In the genomic region with DNA sequence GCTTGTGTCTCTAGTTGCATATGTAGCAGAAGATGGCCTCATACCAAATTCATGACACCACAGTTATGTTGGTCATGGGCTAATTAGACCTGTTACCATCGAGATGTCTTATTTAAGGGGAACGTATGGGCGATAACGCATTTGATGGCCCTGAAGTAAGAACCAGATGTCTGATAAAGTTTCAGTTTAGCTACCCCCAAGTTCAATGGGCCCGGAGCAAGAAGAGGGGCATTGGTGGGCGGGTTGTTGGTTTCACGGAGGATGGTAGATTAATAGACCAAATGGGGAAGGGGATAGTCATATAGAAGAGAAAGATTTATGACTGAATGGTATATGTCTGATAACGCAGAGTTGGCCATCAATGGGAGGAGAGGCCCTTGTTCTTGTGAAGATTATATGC, we compare ENCODE assay signal across 8 mouse cellular contexts.
DNase-seq lines count a peak whose midpoint lies in the region; ATAC-seq and TF ChIP-seq lines count a peak whose summit lies in the region.
"Not testable (repeated sequence)": the region's sequence is repeated elsewhere in the genome, so short reads cannot be mapped to it uniquely, and the experiment has no call there.

No protein-coding gene starts in this region.

- not testable (repeated sequence) for H3K27me3 ChIP-seq in embryonic facial prominence, embryonic 12.5 days; forebrain, embryonic 16.5 days (replicated peaks; ENCODE audit: control insufficient read depth, insufficient read depth, low read length); hindbrain, embryonic 11.5 days (ENCODE audit: control insufficient read depth, insufficient read depth, low read length); kidney, embryonic 14.5 days (ENCODE audit: control insufficient read depth, insufficient read depth, low read length); liver, embryonic 14.5 days (ENCODE audit: control insufficient read depth, insufficient read depth, low read length); midbrain, embryonic 12.5 days

- not testable (repeated sequence) for TF ChIP-seq CTCF in liver, embryonic 14.5 days (IDR thresholded peaks at IDR 0.05; ENCODE audit: low read depth)

- peak; percentile 8 for DNase-seq in 416B (ENCODE audit: low read depth)
- not testable (repeated sequence) for DNase-seq in hindbrain, embryonic 11.5 days (ENCODE audit: low spot score); liver, embryonic 14.5 days (ENCODE audit: low read depth in 3 of 3, low spot score in 3 of 3)

- WGBS in embryonic facial prominence, embryonic 12.5 days = 92% methylated on average over 8 of the region's 8 CpGs
- 94% methylated on average over 8 of the region's 8 CpGs for WGBS in forebrain, embryonic 16.5 days
- 86% methylated on average over 8 of the region's 8 CpGs for WGBS in hindbrain, embryonic 11.5 days
- 83% methylated on average over 8 of the region's 8 CpGs for WGBS in kidney, embryonic 14.5 days
- 61% methylated on average over 8 of the region's 8 CpGs for WGBS in liver, embryonic 14.5 days (ENCODE audit: insufficient replicate concordance)
- 92% methylated on average over 8 of the region's 8 CpGs for WGBS in midbrain, embryonic 12.5 days

- ATAC-seq in embryonic facial prominence, embryonic 12.5 days (ENCODE audit: insufficient number of reproducible peaks, insufficient read depth, low FRiP score, low TSS enrichment) = peak; percentile 100
- peak; percentile 100 for ATAC-seq in forebrain, embryonic 16.5 days
- ATAC-seq in hindbrain, embryonic 11.5 days (ENCODE audit: low FRiP score) = peak; percentile 100
- peak; percentile 100 for ATAC-seq in kidney, embryonic 14.5 days (ENCODE audit: low FRiP score, low TSS enrichment)
- peak; percentile 100 for ATAC-seq in liver, embryonic 14.5 days (ENCODE audit: insufficient read depth)
- ATAC-seq in midbrain, embryonic 12.5 days (ENCODE audit: low FRiP score, low read depth) = peak; percentile 100
- ATAC-seq in neutrophil, adult 5-6 weeks (ENCODE audit: extremely low read depth, insufficient number of reproducible peaks, low FRiP score, poor library complexity, severe bottlenecking) = peak; percentile 100

- H3K9ac ChIP-seq in embryonic facial prominence, embryonic 12.5 days; forebrain, embryonic 16.5 days (replicated peaks; ENCODE audit: low read depth, low read length); hindbrain, embryonic 11.5 days (ENCODE audit: low read depth, low read length); kidney, embryonic 14.5 days (ENCODE audit: low read depth, low read length); liver, embryonic 14.5 days (replicated peaks); midbrain, embryonic 12.5 days (replicated peaks): not testable (repeated sequence)

- not testable (repeated sequence) for H3K9me3 ChIP-seq in embryonic facial prominence, embryonic 12.5 days; forebrain, embryonic 16.5 days (ENCODE audit: control insufficient read depth, low read length); hindbrain, embryonic 11.5 days (ENCODE audit: control insufficient read depth, low read length); kidney, embryonic 14.5 days (ENCODE audit: control insufficient read depth, low read length); liver, embryonic 14.5 days (ENCODE audit: control insufficient read depth, low read length); midbrain, embryonic 12.5 days

- H3K4me2 ChIP-seq in embryonic facial prominence, embryonic 12.5 days (replicated peaks); forebrain, embryonic 16.5 days (ENCODE audit: low read length); hindbrain, embryonic 11.5 days (replicated peaks; ENCODE audit: low read depth, low read length); kidney, embryonic 14.5 days (replicated peaks; ENCODE audit: low read depth, low read length); liver, embryonic 14.5 days (ENCODE audit: low read depth); midbrain, embryonic 12.5 days (replicated peaks): not testable (repeated sequence)

- not testable (repeated sequence) for H3K36me3 ChIP-seq in embryonic facial prominence, embryonic 12.5 days; forebrain, embryonic 16.5 days (ENCODE audit: control insufficient read depth, insufficient read depth); hindbrain, embryonic 11.5 days (ENCODE audit: control insufficient read depth, insufficient read depth, low read length); kidney, embryonic 14.5 days (ENCODE audit: control insufficient read depth, insufficient read depth, low read length); liver, embryonic 14.5 days (replicated peaks; ENCODE audit: control insufficient read depth, insufficient read depth, low read depth); midbrain, embryonic 12.5 days

- H3K27ac ChIP-seq in embryonic facial prominence, embryonic 12.5 days; forebrain, embryonic 16.5 days (ENCODE audit: low read length); hindbrain, embryonic 11.5 days (ENCODE audit: low read depth, low read length); kidney, embryonic 14.5 days (ENCODE audit: low read depth, low read length); liver, embryonic 14.5 days; midbrain, embryonic 12.5 days (replicated peaks): not testable (repeated sequence)

- not testable (repeated sequence) for H3K4me1 ChIP-seq in embryonic facial prominence, embryonic 12.5 days; forebrain, embryonic 16.5 days (replicated peaks; ENCODE audit: control insufficient read depth, insufficient read depth, low read length); hindbrain, embryonic 11.5 days (replicated peaks; ENCODE audit: control insufficient read depth, insufficient read depth, low read length); kidney, embryonic 14.5 days (ENCODE audit: control insufficient read depth, insufficient read depth, low read length); liver, embryonic 14.5 days (replicated peaks; ENCODE audit: control insufficient read depth in 2 of 2, insufficient read depth in 2 of 2, low read length in 1 of 2); midbrain, embryonic 12.5 days

- TF ChIP-seq EP300 in liver, embryonic 14.5 days (IDR thresholded peaks at IDR 0.05; ENCODE audit: low read depth) = not testable (repeated sequence)

- not testable (repeated sequence) for H3K4me3 ChIP-seq in embryonic facial prominence, embryonic 12.5 days; forebrain, embryonic 16.5 days (replicated peaks; ENCODE audit: low read length); hindbrain, embryonic 11.5 days (ENCODE audit: low read depth, low read length); kidney, embryonic 14.5 days (ENCODE audit: low read length); liver, embryonic 14.5 days (ENCODE audit: insufficient read depth in 1 of 2, low read depth in 2 of 2, low read length in 2 of 2); midbrain, embryonic 12.5 days
